Mouse (Mus musculus) testis, adult 2 months (tissue): ENCODE measurements around the gene Med24. TPM values are rescaled to one million over a fixed set of nuclear protein-coding genes. Genes with fewer than 3 reads are reported as not detected.
"Not testable (repeated sequence)": the region's sequence is repeated elsewhere in the genome, so short reads cannot be mapped to it uniquely, and the experiment has no call there.

Experiments
- H3K27ac ChIP-seq: fragments of 200-500 bp; 2 replicates; pipeline ENCODE4 v1.5.1; 2012; ENCODE audit warnings: low read depth, low read length; ENCODE audit not compliant: control insufficient read depth, insufficient read depth
- H3K27me3 ChIP-seq: fragments of 200-500 bp; 2 replicates; pipeline ENCODE4 v1.6.1; 2012; ENCODE audit warnings: mild to moderate bottlenecking, low read length, moderate library complexity; ENCODE audit not compliant: control insufficient read depth, insufficient read depth
- H3K36me3 ChIP-seq: fragments of 200-500 bp; 2 replicates; pipeline ENCODE4 v1.6.1; 2012; ENCODE audit warnings: mild to moderate bottlenecking, low read length; ENCODE audit not compliant: control insufficient read depth, insufficient read depth
- H3K4me1 ChIP-seq: fragments of 200-500 bp; 2 replicates; pipeline ENCODE4 v1.6.1; 2012; ENCODE audit warnings: low read length; ENCODE audit not compliant: control insufficient read depth, insufficient read depth
- H3K4me3 ChIP-seq: fragments of 200-500 bp; 2 replicates; pipeline ENCODE4 v1.5.1; 2012; ENCODE audit warnings: low read depth, mild to moderate bottlenecking, low read length, moderate library complexity, mixed read lengths; ENCODE audit not compliant: control insufficient read depth
- CTCF ChIP-seq: fragments of 200-500 bp; IDR thresholded peaks from 2 replicates; pipeline ENCODE4 v1.5.1; 2012; ENCODE audit warnings: low read depth, mild to moderate bottlenecking, inconsistent platforms, low read length, moderate library complexity; ENCODE audit not compliant: control insufficient read depth, insufficient read depth, insufficient replicate concordance
- POLR2A ChIP-seq: fragments of 200-500 bp; IDR thresholded peaks from 2 replicates; pipeline ENCODE4 v1.6.1; 2012; ENCODE audit warnings: low read depth, mild to moderate bottlenecking, inconsistent platforms, low read length, moderate library complexity; ENCODE audit not compliant: control insufficient read depth
- polyA plus RNA-seq: library from polyadenylated mRNA; depleted of rRNA; stranded (reverse); fragments of >200 nt; gene quantifications from 2 replicates; pipeline ENCODE4 v1.2.3, GENCODE M21; 2012

Gene Med24
- polyA plus RNA-seq, 1 experiment = 96.6 TPM

DNA sequence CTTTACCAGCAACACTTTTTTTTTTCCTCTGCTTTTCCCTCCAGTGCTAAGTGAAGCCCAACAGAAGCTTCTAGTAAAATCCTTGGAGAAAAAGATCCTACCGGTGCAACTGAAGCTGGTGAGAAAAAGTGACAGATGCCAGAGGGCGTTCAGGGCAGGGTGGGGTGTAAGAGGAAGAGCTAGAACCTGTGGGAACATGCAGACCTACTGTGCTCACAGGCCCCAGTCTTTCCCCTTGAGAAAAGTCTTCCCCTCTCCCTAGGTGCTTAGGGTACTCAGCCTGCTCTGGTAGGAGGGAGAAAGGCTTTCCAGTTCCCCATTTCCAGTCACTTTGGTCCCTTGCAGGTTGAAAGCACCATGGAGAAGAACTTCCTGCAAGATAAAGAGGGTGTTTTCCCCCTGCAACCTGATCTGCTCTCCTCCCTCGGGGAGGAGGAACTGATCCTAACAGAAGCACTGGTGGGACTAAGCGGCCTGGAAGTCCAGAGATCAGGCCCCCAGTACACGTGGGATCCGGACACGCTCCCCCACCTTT, 53.3 kb downstream of the Med24 start:
- Histone ChIP-seq H3K4me1 (peaks cover 5% of the 10 kb centered on the region; the same call in 1 of the 2 replicates), H3K27ac (no peak overlapping the region), H3K36me3 (no peaks in the 10 kb centered on the region), H3K27me3 (no peaks in the 10 kb centered on the region), H3K4me3 (no peak overlapping the region)
- no peak for TF ChIP-seq CTCF
- TF ChIP-seq POLR2A = no peak

DNA sequence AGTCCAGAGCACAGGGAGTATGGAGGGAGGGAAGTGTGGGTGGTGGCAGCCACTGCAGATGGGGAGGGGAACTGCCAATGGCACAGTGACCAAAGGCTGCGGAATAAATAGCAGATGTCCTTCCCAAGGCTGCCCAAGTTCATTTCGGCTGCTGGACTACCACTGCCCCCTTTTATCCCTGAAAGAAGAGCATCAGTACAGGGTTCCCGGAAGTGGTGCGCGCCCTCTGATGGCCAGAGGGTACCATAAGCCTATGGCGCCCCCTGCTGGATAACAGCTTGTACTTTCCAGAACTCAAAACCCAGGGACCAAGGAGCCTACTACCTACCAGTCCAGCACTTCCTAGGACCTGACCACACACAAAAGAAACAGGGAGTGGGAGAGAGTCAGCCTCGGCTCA, 56.1 kb downstream of the Med24 start:
- not testable (repeated sequence) for H3K27ac ChIP-seq, H3K36me3 ChIP-seq, H3K4me1 ChIP-seq, H3K27me3 ChIP-seq
- TF ChIP-seq CTCF = 0 out of 2 replicates have a peak, but pooled peaks have one; percentile 16
- peak overlapping the region; percentile 74 for H3K4me3 ChIP-seq

DNA sequence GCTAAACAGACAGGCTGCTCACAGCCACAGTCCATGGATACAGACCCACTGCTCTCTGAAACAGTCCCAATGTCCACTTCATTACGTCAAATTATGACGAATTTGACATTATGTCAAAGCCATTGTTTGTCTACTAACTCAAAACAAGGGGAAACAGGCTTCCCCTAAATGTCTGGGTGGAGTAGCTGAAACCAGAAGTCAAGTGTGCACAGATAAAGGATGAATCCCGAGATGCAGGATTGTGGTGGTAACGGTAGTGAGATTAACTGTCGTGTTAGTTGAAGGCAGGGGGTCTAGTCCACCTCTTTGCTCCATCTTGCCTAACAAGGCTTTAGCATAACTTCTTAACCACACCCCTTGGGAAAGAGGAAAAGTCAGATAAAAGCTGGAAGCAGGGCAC, 56.8 kb downstream of the Med24 start:
- Histone ChIP-seq H3K36me3 (no peaks in the 10 kb centered on the region), H3K4me1 (peaks cover 5% of the 10 kb centered on the region; the same call in 1 of the 2 replicates), H3K4me3 (peak overlapping the region; percentile 74), H3K27ac (no peak overlapping the region; the same call in 1 of the 2 replicates), H3K27me3 (no peaks in the 10 kb centered on the region)
- TF ChIP-seq POLR2A (no peak), CTCF (no peak)

DNA sequence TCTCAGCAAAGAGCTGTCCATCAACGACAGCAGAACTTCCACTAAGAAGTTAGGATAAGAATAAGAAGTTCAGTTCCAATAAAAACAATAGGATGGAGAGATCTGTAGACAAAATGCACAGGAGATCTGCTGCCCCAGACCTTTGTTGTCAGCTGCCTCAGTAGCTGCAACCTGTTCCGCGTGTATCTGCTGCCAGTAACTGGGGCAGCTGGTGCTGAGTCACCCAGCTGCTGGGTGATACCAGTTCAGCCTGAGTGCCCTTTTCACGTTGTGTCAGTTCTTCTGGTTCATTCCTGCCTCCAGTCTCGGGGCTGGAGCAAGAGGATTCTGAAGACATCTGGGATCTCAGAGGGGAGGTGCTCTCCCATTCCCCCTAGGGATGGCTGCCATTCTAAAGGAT, 57.4 kb downstream of the Med24 start:
- Histone ChIP-seq H3K27ac (no peak overlapping the region), H3K4me1 (peaks cover 5% of the 10 kb centered on the region; the same call in 1 of the 2 replicates)
- TF ChIP-seq POLR2A (no peak), CTCF (no peak)

DNA sequence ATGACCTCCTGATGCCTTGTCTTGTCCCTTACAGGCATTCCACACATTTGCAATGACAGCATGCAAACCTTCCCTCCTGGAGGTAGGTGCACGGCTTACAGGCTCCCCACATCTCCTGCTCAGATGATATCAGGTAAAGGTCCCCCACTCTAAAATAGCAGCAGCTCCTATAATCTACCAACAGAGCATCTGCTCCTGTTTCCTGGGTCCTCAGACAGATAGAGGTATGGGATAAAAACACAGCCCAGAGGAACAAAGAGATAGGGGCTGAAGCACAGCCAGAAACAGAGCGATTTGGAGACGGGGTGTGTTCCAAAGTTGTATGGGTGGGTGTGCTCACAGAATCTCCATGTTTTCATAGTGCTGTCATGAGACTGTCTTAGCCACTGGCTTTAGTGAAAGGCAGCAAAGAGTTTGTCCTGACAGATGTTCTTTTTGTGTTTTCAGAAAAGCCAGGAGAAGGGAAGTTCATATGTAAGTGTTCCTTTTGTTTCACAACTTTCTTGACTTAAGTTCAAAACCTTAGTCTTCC, 57.9 kb downstream of the Med24 start:
- no peak for TF ChIP-seq POLR2A
- TF ChIP-seq CTCF = no peak

More for the DNA sequence above, 57.4 kb downstream of the Med24 start:
- no peaks in the 10 kb centered on the region for H3K36me3 ChIP-seq
- H3K27me3 ChIP-seq = no peaks in the 10 kb centered on the region
- H3K4me3 ChIP-seq = peak overlapping the region; percentile 21; the same call in 1 of the 2 replicates

DNA sequence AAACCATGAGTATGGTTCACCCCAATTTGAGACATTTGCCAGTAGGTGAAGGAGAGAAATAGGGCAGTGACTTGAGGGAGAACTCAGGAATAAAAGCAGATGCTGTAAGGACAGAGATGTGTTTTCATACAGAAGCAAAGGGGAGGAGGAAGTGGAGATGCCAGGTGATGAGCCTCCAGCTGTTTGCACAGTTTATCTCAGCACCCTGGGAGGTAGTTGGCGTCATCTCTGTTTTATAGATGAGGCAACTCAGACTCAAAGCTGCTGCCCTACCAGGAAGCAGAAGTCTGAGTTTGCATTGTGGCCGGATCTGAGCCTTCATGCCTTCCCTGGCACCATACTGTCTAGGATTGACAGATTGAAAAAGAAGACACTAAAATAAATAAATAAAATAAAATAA, 60.3 kb downstream of the Med24 start:
- TF ChIP-seq POLR2A (no peak), CTCF (no peak)
- H3K27ac ChIP-seq = no peak overlapping the region
- H3K36me3 ChIP-seq = no peaks in the 10 kb centered on the region
- peaks cover 5% of the 10 kb centered on the region; the same call in 1 of the 2 replicates for H3K4me1 ChIP-seq
- H3K27me3 ChIP-seq = no peaks in the 10 kb centered on the region
- H3K4me3 ChIP-seq = no peak overlapping the region

More for the DNA sequence above, 57.9 kb downstream of the Med24 start:
- Histone ChIP-seq H3K27ac (no peak overlapping the region), H3K36me3 (no peaks in the 10 kb centered on the region), H3K4me3 (no peak overlapping the region), H3K4me1 (peaks cover 5% of the 10 kb centered on the region; the same call in 1 of the 2 replicates), H3K27me3 (no peaks in the 10 kb centered on the region)

DNA sequence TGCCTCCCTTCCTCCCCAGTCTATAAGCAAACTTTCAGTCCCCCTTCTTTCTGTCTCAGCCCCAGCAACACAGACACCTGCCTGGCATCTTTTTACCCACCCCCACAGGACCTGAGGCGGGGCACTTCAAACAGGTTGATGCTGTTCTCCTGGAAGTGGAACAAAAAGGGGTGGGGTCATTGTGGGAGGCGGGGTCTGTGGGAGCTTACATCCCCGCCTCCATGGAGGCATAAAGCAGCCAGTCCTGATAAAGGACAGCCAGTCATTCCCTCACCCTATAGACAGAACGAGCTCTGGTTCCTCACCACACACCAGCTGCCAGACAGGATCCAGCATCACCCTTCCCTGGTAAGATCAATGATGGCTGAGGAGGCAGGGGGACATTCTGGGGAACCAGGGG, 65.1 kb downstream of the Med24 start, which contains the start of gene Gsdma:
Gene Gsdma (plus strand): TSS at position 261 of the 400 bp plus-strand sequence.
- Histone ChIP-seq H3K27me3 (no peaks in the 10 kb centered on the region), H3K27ac (no peak within 1 kb of the TSS), H3K36me3 (no peaks in the 10 kb centered on the region), H3K4me1 (no peaks in the 10 kb centered on the region), H3K4me3 (no peak within 1 kb of the TSS)
- TF ChIP-seq CTCF (no peak), POLR2A (no peak)

DNA sequence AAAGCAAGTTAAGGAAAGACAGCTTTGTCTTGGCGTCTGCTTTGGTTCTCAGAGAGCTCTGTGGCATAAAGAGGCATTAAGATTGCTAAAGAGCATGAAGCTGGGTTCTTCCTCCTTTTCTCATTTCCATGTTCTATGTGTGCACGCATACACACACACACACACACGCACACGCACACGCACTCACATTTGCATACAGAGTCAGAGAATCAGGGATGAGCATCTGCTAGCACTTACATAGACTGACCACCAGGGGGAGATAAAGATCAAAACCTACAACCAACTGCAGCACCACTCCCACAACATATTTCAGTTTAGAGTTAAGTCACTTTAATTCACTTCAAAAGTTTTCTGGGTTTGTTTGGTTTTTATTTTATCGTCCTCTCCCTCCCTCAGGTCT, 68.7 kb downstream of the Med24 start:
- Histone ChIP-seq H3K27ac (no peak overlapping the region), H3K27me3 (no peaks in the 10 kb centered on the region), H3K4me1 (no peaks in the 10 kb centered on the region), H3K4me3 (no peak overlapping the region), H3K36me3 (no peaks in the 10 kb centered on the region)
- TF ChIP-seq POLR2A (no peak), CTCF (peak; percentile 50; the same call in 1 of the 2 replicates)
